Mouse (Mus musculus) embryo, embryonic 10 days (tissue): ENCODE measurements around the gene Tubd1.

Experiments
- DNase-seq: peaks from one replicate; pipeline ENCODE4 v3.0.0-alpha.2; 2015; ENCODE audit warnings: low spot score

Gene Tubd1

DNA sequence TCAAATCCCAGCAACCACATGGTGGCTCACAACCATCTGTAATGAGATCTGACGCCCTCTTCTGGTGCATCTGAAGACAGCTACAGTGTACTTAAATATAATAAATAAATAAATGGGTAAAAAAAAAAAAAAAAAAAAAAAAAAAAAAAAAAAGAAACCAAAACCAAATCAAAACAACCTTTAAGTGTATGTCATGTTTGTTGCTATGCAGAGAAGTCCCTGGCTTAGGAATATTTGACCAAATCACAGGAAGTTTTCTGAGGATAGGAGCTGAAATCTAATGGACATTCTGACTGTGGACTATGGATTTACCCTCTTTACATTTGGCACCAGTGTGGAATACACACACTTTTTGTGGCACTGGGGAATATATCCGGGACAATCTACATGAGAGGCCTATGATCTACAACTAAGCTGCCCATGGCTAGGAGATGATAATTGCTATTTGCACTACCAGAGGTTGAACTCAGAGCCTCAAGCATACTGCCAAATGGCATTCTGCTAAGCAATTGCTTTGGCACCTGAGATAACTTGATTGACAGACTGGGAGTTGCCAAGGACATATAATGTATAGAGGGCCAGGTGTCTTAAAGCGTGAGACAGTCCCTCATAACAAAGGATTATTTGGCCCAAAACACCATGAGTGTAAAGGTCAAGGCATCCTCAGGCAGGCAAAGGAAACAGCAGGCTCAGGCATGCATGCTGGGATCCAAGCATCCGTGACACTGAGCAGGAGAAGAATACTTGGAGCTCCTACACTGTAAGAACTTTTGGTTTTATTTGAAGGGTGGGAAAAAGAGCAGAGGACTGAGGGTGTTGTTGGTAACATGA is 54.8 kb downstream of the Tubd1 start:
- no peak for DNase-seq

DNA sequence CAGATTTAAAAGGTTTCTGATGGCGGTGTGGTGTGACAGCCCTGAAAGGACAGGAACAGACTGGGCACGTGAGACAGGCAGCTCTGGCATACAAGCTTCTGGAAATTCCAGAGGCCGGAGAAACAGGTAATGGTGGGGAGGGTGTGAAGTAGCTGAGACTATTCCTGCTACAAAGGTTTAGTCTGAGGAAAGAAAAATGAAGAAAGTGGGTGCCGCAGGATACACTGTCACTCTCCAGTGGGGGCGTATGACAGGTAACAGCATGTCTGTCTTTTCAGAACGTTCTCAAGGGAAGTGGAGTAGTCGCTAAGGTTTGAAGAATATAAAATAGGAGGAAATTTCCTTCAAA is 55.4 kb downstream of the Tubd1 start:
- DNase-seq = no peak

DNA sequence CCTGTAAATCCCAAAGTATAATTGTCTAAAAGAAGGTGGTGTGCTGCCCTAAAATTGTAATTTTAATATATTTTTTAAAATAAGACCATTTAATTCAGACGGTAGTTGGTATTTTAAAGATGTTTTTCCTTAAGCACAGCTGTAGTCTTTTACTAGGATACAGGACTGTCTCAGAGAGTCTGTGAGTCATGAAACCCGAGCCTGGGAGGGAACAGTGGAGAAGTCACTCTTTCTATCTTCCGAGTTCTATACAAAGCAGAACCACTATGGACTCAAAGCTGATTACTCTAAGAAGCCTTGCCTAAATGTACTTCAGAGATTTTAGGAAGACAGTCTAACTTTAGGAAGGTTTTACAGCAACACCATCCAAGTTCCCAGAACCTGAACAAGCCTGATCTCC is 57.3 kb downstream of the Tubd1 start:
- DNase-seq = no peak

DNA sequence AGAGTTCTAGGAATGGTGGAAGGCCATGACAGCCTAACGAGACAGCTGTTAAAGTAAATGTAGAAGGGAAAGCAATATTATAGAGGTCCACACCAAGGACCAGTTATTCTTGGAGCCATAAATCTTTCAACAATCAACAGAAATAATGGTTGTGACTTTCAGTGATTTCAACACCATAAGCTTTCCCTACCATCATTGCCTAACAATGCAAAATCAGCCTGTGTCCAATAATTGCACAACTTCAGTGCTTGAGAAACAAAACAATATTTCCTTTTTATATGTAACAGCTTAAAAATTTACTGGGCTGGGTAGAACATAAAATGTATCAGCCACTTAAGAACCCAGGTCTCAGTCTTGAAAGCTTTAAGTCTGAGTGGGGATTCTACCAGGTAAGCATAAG is 58.9 kb downstream of the Tubd1 start:
- no peak for DNase-seq

GRCm38 (mm10) chr11:86604289-86604688 is 59.5 kb downstream of the Tubd1 start:
- DNase-seq = no peak

- no peak for DNase-seq
Measured at GRCm38 (mm10) chr11:86604732-86605520, 60.1 kb downstream of the Tubd1 start.

DNA sequence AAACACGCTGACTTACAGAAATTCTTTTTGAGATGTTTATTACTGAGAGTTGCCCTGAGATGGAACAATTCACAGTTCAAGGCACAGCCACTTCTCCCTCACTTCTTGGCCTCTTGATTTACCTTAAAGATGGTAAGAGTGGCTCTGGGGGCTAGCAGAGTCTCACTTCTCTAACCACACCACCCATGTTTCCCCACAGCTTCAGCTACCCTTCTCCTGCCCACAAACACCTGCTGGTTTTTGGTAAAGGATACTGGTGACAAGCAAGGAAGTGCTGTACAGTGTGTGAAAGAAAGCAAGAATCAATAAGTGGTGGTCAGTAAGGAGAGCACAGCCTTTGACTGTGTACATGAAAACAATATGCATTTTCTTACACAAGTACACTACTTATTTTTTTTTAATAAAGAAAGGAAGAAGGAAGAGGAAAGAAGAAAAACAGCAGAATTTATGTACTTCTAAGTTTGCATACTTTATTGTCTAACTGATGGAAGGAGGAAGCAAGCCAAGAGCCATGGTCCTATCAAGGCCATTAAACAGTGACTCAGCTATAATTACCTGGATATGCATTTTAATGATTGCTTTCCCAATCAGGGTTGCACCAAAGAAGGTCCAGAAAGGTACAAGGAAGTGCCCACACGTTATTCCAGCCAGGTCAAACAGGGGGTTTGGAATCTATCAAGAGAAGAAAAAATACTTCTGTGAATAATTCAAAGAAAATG is 62.0 kb downstream of the Tubd1 start:
- DNase-seq = no peak

DNA sequence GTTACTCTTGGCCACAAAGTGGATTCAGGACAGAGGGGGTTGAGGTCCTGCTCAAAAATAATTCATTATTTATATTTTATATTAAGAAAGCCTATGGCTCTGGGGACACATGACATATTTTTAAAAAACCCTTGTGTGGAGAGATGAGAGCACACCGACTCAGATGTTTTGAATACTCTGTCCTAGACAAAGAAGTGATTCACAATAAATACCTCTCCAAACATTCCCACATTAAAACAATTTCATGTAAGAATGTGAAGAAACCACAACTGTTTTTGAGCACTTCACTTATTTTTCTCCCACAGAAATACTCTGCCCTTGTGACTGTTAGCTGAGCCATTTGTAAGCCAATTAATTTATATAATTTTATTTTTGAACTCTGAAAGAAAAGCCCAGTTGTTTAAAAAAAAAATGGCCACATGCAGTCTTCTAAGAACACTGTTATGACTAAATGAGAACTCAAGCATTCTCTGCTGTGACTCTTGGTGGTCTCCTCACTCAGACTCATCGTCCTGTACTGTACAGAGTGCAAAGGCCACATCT is 63.1 kb downstream of the Tubd1 start:
- DNase-seq = no peak

- DNase-seq = peak; percentile 11
Measured at GRCm38 (mm10) chr11:86610239-86610638, 65.4 kb downstream of the Tubd1 start.

- DNase-seq = no peak
Measured at GRCm38 (mm10) chr11:86611991-86612390, 67.2 kb downstream of the Tubd1 start.

- DNase-seq = no peak
Measured at GRCm38 (mm10) chr11:86614056-86614530, 69.3 kb downstream of the Tubd1 start.

DNA sequence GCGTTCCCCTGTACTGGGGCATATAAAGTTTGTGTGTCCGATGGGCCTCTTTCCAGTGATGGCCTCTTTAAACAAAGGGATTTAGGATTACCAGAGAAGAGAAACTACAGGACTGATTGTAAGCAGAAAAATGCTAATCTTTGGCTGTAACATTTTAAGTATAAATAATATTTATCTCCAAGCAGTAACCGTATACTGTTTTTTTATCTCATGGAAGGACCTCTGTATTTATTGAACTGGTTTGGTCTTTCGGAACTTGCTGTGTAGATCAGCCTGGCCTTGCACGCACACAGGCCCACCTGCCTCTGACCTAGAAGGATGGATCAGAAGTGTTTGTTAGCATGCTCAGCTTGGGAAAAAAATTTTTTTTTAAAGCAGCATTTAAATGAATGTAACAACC is 69.8 kb downstream of the Tubd1 start:
- no peak for DNase-seq
